Mouse (Mus musculus): Measurements from ENCODE around the gene Kctd18.

DNA sequence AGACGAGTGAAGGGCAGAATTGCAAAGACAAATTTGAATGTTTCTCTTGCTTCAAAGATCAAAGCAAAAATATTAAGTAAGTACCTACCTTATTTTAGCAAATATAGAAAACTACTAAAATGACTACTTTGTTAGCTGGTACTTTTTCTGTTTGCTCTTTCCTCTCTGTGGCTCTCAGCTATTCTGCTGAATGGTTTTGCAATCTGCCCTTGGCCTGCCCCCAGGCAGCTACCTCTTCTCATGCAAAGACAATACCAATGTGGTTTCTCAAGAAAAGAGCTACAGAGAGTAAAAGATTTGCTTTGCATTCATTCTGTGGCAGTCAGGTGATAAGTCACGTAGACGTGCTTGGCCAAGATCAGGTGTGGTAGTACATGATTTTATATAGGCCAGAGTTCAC, 20.6 kb downstream of the Kctd18 start:
- TF ChIP-seq CTCF (IDR thresholded peaks at IDR 0.05; ENCODE audit: extremely low read depth, insufficient read length, insufficient replicate concordance, low read depth, low read length): no peak
- TF ChIP-seq POLR2A (IDR thresholded peaks at IDR 0.05; ENCODE audit: low read depth, low read length): no peak

Data from small intestine, adult 2 months (tissue).